Mouse (Mus musculus) CD4-positive helper T cell, adult 2 months (primary cell): ENCODE measurements around the gene Fancl.

Experiments used
- DNase-seq: peaks from one replicate; pipeline ENCODE4 v3.0.0-alpha.2; 2012; ENCODE audit warnings: low read depth, missing footprints, low spot score

Gene Fancl

GRCm38 (mm10) chr11:26489761-26490466, 104.0 kb downstream of the Fancl start:
- no peak for DNase-seq

- DNase-seq, result no peak
Measured at GRCm38 (mm10) chr11:26495951-26496350, 110.0 kb downstream of the Fancl start.

DNA sequence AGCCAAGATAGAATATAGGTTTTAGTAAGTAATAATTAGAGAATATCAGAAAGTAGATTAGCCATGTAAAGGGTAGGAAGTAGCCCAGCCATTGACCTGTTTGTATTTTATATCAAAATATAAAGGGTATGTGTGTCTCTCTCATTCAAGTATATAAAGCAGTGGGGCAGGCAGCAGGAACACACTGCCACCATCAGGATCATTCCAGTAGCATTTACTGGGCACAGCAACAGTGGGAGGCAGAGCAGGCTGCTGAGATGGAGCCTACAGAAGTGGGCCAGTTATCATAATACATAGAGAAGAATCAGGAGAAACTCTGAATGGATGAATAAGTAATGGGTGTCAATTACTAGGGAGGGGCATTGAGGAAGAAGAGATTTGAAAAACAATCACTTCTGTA, 127.7 kb downstream of the Fancl start:
- DNase-seq, result no peak

GRCm38 (mm10) chr11:26516086-26516485, 130.2 kb downstream of the Fancl start:
- DNase-seq, result no peak

DNA sequence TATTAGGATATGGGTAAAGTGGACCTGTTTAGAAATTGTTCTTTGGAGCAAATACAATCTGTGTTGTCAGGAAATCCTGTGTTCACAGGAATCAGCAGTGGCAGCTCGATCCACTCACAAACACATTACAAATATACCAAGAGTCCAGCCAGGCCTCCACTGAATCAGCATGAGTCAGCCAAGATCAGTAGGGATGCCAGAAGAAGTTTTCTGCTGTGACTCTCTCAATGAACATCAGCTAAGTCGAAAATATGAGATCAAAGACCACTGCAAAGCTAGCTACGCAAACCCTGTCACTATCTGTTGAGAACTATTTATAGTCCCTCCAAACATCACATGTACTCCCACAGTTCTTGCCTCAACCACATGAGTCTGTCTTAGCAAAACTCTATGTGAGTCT, 133.1 kb downstream of the Fancl start:
- no peak for DNase-seq
